Mouse (Mus musculus) small intestine, adult 10 weeks (tissue): ENCODE measurements around the gene 1700025G04Rik. TPM values are rescaled to one million over a fixed set of nuclear protein-coding genes. Genes with fewer than 3 reads are reported as not detected.

Experiments used
- polyA plus RNA-seq: library from polyadenylated mRNA; stranded (reverse); fragments of 350-450 nt; fragmentation: Illumina TruSeq; extraction: RNeasy Lipid Tissue Mini Kit (QIAGEN cat#74804); gene quantifications from one replicate; pipeline ENCODE4 v1.2.3, GENCODE M21; 2014; ENCODE audit warnings: low replicate concordance

1700025G04Rik gene
- polyA plus RNA-seq, result 30.3 TPM

DNA sequence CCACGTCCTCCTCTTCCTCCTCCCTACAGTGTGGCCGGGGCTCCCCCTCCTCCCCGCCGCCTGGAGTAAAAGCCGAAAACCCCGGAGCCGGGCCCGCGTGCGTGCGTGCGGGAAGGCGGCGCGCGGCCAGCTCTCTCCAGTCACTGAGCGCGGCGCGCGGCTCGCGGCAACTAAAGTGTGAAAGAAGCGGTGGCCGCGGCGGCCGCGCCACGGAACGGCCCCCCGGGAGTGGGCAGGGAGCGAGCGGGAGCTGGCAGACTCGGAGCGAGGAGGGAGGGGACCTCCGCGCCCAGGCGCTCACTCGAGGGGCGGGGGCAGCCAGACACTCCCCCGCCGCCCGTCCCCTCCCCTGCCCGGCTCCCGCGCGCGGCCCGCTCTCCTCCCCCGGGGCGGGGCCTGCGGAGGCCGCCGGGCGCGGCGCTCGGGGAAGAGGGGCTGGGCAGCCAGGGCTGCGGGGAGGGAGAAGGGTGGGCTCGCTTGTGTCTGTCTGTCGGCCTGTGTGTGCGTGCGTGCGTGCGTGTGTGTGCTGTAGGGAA lies at the start of gene 1700025G04Rik:
Gene 1700025G04Rik (minus strand): TSS at position 108 of the 536 bp plus-strand sequence.

